23 mouse cellular contexts compared by ENCODE assay signal in the genomic region with DNA sequence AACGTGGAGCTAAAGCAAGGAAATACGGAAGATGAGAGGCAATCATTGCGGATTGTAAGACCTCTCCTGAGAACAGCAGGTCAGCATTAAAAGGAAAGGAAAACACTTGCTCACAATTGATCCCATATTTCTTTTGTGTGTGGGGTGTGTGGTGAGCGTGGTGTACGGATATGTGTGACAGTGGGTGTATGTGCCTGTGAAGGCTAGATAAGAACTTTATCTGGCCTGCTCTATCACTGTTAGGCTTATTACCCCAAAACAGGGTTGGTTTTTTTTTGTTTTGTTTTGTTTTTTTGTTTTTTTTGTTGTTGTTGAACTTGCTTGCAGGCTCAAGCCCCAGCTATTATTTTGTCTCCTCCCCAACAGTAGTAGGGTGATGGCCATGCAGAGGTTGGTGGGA.
DNase-seq lines count a peak whose midpoint lies in the region; ATAC-seq and TF ChIP-seq lines count a peak whose summit lies in the region.
"Had no signal": no experiment of that assay in that cellular context is flagged by ENCODE, and none has a peak within 500 bp of the region (broad histone marks: within the 10 kb centered on the region; RNA-seq: fewer than 3 reads in every experiment).

No protein-coding gene starts in this region.

- no peak overlapping the region for H3K4me2 ChIP-seq in liver, embryonic 11.5 days
- H3K4me2 ChIP-seq in liver, embryonic 16.5 days (ENCODE audit: low read depth, low read length): no peak overlapping the region
- H3K4me2 ChIP-seq in intestine, embryonic 15.5 days (replicated peaks): no peak overlapping the region
- H3K4me2 ChIP-seq: forebrain, embryonic 13.5 days; heart, embryonic 11.5 days; heart, embryonic 15.5 days; hindbrain, embryonic 15.5 days had no signal

- H3K36me3 ChIP-seq in liver, embryonic 11.5 days (ENCODE audit: control insufficient read depth, insufficient read depth, low read length): no peaks in the 10 kb centered on the region
- H3K36me3 ChIP-seq in liver, embryonic 16.5 days (ENCODE audit: control insufficient read depth, insufficient read depth): no peaks in the 10 kb centered on the region
- H3K36me3 ChIP-seq in intestine, embryonic 15.5 days: no peaks in the 10 kb centered on the region
- H3K36me3 ChIP-seq in embryonic facial prominence, embryonic 10.5 days (replicated peaks): no peaks in the 10 kb centered on the region
- H3K36me3 ChIP-seq: heart, embryonic 15.5 days; hindbrain, embryonic 15.5 days had no signal

- no peak for DNase-seq in liver, embryonic 11.5 days (ENCODE audit: low spot score)
- no peak for DNase-seq in liver
- DNase-seq in layer of hippocampus, adult 2 months (ENCODE audit: low spot score in 2 of 2): no peak
- DNase-seq in embryonic facial prominence, embryonic 10.5 days (ENCODE audit: low spot score): no peak
- DNase-seq: adrenal gland, postnatal 14 days; B cell, adult 2 months; cerebellum, adult 11 months; cerebellum, adult 8-10 months; cerebellum, postnatal 14 days; forebrain, postnatal 0 days; gastrocnemius, postnatal 14 days; heart, adult 2 months; heart, postnatal 14 days had no signal

- no peaks in the 10 kb centered on the region for H3K4me1 ChIP-seq in liver, embryonic 11.5 days (replicated peaks; ENCODE audit: control insufficient read depth, insufficient read depth, low read length)
- H3K4me1 ChIP-seq in liver, embryonic 16.5 days (ENCODE audit: control insufficient read depth, low read depth, low read length): no peaks in the 10 kb centered on the region
- H3K4me1 ChIP-seq in intestine, embryonic 15.5 days (replicated peaks): no peaks in the 10 kb centered on the region
- H3K4me1 ChIP-seq in embryonic facial prominence, embryonic 10.5 days: peaks cover 12% of the 10 kb centered on the region
- H3K4me1 ChIP-seq: hindbrain, embryonic 15.5 days had no signal

- H3K27me3 ChIP-seq in liver, embryonic 11.5 days (replicated peaks; ENCODE audit: control insufficient read depth, insufficient read depth, low read length): no peaks in the 10 kb centered on the region
- H3K27me3 ChIP-seq in liver, embryonic 16.5 days (ENCODE audit: control insufficient read depth, insufficient read depth, low read depth, low read length): no peaks in the 10 kb centered on the region
- no peaks in the 10 kb centered on the region for H3K27me3 ChIP-seq in intestine, embryonic 15.5 days (replicated peaks)
- no peaks in the 10 kb centered on the region for H3K27me3 ChIP-seq in embryonic facial prominence, embryonic 10.5 days (replicated peaks; ENCODE audit: low read depth, poor library complexity, severe bottlenecking)
- H3K27me3 ChIP-seq: forebrain, embryonic 13.5 days; heart, embryonic 15.5 days; hindbrain, embryonic 15.5 days; Patski had no signal

- TF ChIP-seq CTCF in layer of hippocampus, adult 2 months (conservative IDR thresholded peaks at IDR 0.05): no peak

- H3K9me3 ChIP-seq in liver, embryonic 11.5 days (ENCODE audit: control insufficient read depth, low read length): no peaks in the 10 kb centered on the region
- H3K9me3 ChIP-seq in liver, embryonic 16.5 days (replicated peaks; ENCODE audit: control insufficient read depth, low read length): no peaks in the 10 kb centered on the region
- H3K9me3 ChIP-seq in intestine, embryonic 15.5 days: no peaks in the 10 kb centered on the region
- H3K9me3 ChIP-seq in embryonic facial prominence, embryonic 10.5 days: no peaks in the 10 kb centered on the region
- H3K9me3 ChIP-seq: forebrain, embryonic 13.5 days; heart, embryonic 15.5 days; hindbrain, embryonic 15.5 days had no signal

- no peak overlapping the region for H3K9ac ChIP-seq in liver, embryonic 11.5 days (ENCODE audit: low read depth, low read length)
- H3K9ac ChIP-seq in liver, embryonic 16.5 days (ENCODE audit: low read depth, low read length): no peak overlapping the region
- H3K9ac ChIP-seq in intestine, embryonic 15.5 days: no peak overlapping the region
- H3K9ac ChIP-seq: forebrain, embryonic 13.5 days; forebrain, postnatal 0 days; heart, embryonic 15.5 days; hindbrain, embryonic 15.5 days had no signal

- no peak overlapping the region for H3K4me3 ChIP-seq in liver, embryonic 11.5 days (ENCODE audit: low read depth, low read length)
- H3K4me3 ChIP-seq in liver, embryonic 16.5 days (ENCODE audit: low read depth, low read length): no peak overlapping the region
- H3K4me3 ChIP-seq in intestine, embryonic 15.5 days (replicated peaks): no peak overlapping the region
- no peak overlapping the region for H3K4me3 ChIP-seq in layer of hippocampus, adult 2 months
- H3K4me3 ChIP-seq in embryonic facial prominence, embryonic 10.5 days: no peak overlapping the region
- H3K4me3 ChIP-seq: forebrain, embryonic 13.5 days; heart, adult 2 months; heart, embryonic 15.5 days; hindbrain, embryonic 15.5 days had no signal

- peak; percentile 82 for ATAC-seq in liver, embryonic 11.5 days (replicated peaks; ENCODE audit: low FRiP score)
- peak; percentile 60 for ATAC-seq in common myeloid progenitor, adult 5-6 weeks (replicated peaks; ENCODE audit: low read depth, poor library complexity, severe bottlenecking)
- peak; percentile 82 for ATAC-seq in liver, embryonic 16.5 days (ENCODE audit: low read depth)
- ATAC-seq in intestine, embryonic 15.5 days: no peak
- ATAC-seq: activated CD4-positive, CD25-positive, alpha-beta regulatory T cell, adult 4 months; CD4-positive, CD25-positive, alpha-beta regulatory T cell, adult 4 months; forebrain, embryonic 13.5 days; forebrain, postnatal 0 days; Patski had no signal

- 69% methylated on average over 5 of the region's 5 CpGs for whole genome bisulfite sequencing in liver, embryonic 11.5 days
- 55% methylated on average over 5 of the region's 5 CpGs for WGBS in liver, embryonic 16.5 days (ENCODE audit: insufficient replicate concordance)
- 94% methylated on average over 5 of the region's 5 CpGs for WGBS in intestine, embryonic 15.5 days
- 77% methylated on average over 5 of the region's 5 CpGs for WGBS in embryonic facial prominence, embryonic 10.5 days

- H3K27ac ChIP-seq in liver, embryonic 11.5 days (ENCODE audit: low read depth, low read length): no peak overlapping the region
- H3K27ac ChIP-seq in liver, embryonic 16.5 days (ENCODE audit: low read length): no peak overlapping the region
- H3K27ac ChIP-seq in intestine, embryonic 15.5 days: no peak overlapping the region
- no peak overlapping the region for H3K27ac ChIP-seq in layer of hippocampus, adult 2 months
- no peak overlapping the region for H3K27ac ChIP-seq in embryonic facial prominence, embryonic 10.5 days (replicated peaks)
- H3K27ac ChIP-seq: forebrain, embryonic 13.5 days; heart, adult 2 months; heart, embryonic 15.5 days; hindbrain, embryonic 15.5 days had no signal
